Mouse (Mus musculus): ENCODE results near the gene Adamts20. TPM values are rescaled to one million over a fixed set of nuclear protein-coding genes. Genes with fewer than 3 reads are reported as not detected.

Adamts20 gene
- polyA plus RNA-seq (2021; fragmentation: Nextera tagmentation) = 0.64 and 1.8 TPM in 2 replicates
- long read RNA-seq, experiment 1, partial matches to known transcripts = 1 of 3 reads
- long read RNA-seq, experiment 1, other reads (novel, unspliced or antisense) = 1 of 3 reads
- long read RNA-seq, experiment 2, partial matches to known transcripts = 1 of 1 reads
- long read RNA-seq, experiment 2, other reads (novel, unspliced or antisense) = 0 of 1 reads

DNA sequence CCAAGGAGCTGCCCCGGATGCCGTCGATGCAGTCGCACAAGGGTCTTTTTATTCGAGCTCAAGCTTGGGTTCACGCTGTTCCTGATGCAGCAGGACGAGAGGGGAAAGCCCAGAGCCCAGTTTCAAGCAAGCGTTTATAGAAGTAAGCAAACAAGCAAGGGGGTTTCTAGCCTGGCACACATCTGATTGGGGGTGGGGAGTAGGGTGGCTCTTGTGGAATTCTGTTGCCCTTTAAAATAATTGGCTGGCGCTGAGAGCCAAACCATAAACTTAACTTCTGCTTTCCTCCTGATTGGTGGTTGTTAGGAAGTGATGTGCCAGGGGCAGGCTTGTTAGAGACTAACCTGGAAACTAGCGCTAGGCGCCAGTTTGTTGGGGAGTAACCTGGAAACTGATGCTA is at the start of gene Adamts20:
TSS of gene Adamts20 (minus strand) at position 101 of the 400 bp plus-strand sequence.

Other genes with a start within 250 kb of the Adamts20 start
- gene Pus7l, start 78.1 kb upstream of the Adamts20 start, polyA plus RNA-seq (2021; fragmentation: Nextera tagmentation) = 1.6 and 1.7 TPM in 2 replicates
- 1.4 and 1.7 TPM in 2 replicates for gene Irak4, start 78.2 kb upstream of the Adamts20 start, polyA plus RNA-seq (2021; fragmentation: Nextera tagmentation)
- gene Twf1, start 124.5 kb upstream of the Adamts20 start, polyA plus RNA-seq (2021; fragmentation: Nextera tagmentation) = 50.8 and 123 TPM in 2 replicates
- gene Tmem117, start 163.8 kb upstream of the Adamts20 start, polyA plus RNA-seq (2021; fragmentation: Nextera tagmentation) = 2.6 and 4.8 TPM in 2 replicates